Mouse (Mus musculus) B cell, adult 2 months (primary cell): ENCODE results near the gene Fap.

Experiments
- DNase-seq, 2 experiments: peaks; one replicate each; pipeline ENCODE4 v3.0.0; 2022

The Fap gene

DNA sequence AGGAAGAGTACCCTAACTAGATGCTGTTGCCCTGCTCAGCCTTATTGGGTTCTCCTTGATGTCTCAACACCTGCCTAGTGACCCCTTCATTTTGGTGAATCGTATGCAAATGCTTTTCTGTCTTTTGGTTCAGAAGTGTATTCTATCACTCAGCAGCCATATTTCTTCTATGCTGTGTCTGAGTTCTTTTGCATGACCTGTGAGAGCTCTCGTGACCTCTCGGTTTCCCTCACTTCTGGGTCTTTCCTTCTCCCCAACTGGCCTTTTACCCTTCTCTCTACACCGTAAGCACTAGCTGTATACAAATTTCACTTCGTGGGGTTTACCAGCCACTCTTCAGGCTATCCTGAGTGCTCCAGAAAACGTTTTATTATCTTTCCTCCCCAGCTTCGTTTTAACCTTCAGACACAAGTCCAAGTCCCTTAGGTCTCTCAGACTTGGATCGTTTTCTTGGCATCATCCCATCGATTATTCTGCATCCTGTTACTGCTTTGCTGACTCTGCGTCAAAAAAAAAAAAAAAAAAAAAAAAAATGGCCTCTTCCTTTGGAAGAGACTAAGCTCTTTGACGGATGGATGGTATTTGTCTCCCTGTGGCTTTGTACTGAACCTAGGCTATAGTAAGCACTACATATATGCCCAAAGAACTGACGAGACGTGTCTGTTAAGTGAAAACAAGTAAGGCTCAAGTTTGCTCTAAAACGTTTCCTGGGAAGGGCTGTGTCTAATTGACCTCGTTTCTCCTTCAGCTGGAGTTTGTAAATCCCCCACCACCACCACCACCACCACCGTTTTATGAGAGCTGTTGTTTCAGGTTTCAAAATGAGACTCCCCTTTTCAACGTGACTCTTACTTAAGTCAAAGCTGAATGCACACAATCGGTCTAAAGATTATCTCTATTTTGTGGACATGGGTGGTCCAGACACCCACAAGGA is 114.4 kb downstream of the Fap start:
- DNase-seq, result no peak

DNA sequence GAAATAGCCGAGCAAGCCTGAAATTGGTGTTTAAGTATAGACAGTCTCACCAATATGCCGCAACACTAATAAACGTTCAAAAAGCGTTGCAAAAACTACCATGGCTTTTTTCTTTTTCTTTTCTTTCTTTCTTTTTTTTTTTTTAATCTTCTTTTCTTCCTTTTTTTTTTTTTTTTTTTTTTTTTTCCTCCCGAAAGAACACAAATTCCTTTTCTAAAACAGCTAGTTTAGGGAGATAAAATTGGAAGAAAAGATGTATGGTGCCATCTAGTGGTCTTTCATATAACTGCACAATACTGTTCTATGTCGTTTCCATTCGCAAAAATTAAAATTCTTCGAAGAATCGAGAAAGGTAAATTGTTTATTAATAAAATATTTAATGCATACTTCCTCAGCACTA is 115.8 kb downstream of the Fap start:
- DNase-seq, result no peak

DNA sequence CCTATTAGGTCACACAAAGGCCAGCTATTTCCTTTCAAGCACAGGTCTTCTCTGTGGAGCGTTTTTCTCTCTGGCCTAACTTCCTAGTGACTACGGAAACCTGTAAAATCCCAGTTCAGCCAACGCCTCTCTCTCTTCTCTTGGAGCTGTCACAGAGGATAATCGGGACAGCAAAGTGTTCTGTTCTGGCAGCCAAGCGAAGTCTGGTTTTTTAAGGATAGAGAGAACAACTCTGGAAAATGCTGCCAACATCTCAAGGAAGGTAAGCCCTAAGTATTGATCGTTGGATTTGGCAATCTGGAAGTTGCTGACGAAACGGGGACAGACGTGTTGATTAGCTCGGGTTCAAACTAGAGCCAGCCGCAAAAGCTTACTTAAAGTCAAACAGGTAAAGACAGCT is 118.9 kb downstream of the Fap start:
- DNase-seq, result no peak

DNA sequence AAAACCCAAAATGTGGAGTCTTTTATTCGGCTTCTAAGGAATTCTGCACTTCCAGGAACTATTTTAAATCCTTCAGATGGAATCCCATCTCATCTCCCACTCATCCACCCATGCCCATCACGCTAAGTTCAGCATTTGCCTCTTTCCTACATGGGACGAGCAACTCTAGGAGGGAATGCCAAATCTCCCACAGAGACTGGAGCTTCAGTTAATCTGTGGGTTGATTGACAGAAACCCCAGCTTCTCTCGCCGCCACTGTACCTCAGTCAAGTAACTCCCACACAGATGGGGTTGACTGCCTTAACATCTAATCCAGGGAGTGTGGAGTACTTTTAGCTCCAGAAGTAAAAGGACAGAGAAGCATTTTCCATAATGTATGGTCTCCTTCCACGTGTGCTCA is 119.8 kb downstream of the Fap start:
- no peak for DNase-seq
